ENCODE assay signal across 16 mouse cellular contexts in genomic region chr7:101869163-101869500, GRCm38 (mm10). TPM values are rescaled to one million over a fixed set of nuclear protein-coding genes. Genes with fewer than 3 reads are reported as not detected.
A peak's percentile ranks its signal among the peaks of the same experiment; 100 is the strongest.
DNase-seq lines count a peak whose midpoint lies in the region; ATAC-seq and TF ChIP-seq lines count a peak whose summit lies in the region.
"Had no signal": no experiment of that assay in that cellular context is flagged by ENCODE, and none has a peak within 500 bp of the region (broad histone marks: within the 10 kb centered on the region; RNA-seq: fewer than 3 reads in every experiment).

No protein-coding gene starts in this region.

- WGBS in heart, embryonic 12.5 days = 66% methylated on average over 7 of the region's 7 CpGs
- WGBS in kidney, adult 2 months = 44% methylated on average over 7 of the region's 7 CpGs
- 24% methylated on average over 7 of the region's 7 CpGs for WGBS in midbrain, embryonic 12.5 days

- TF ChIP-seq CTCF in kidney, adult 2 months (conservative IDR thresholded peaks at IDR 0.05; ENCODE audit: insufficient read depth, insufficient read length, low read depth, low read length) = no peak

- no peak for TF ChIP-seq POLR2A in kidney, adult 2 months (IDR thresholded peaks at IDR 0.05; ENCODE audit: low read depth, low read length)

- H3K4me2 ChIP-seq in heart, embryonic 12.5 days = no peak overlapping the region
- no peak overlapping the region for H3K4me2 ChIP-seq in midbrain, embryonic 12.5 days (replicated peaks)
- H3K4me2 ChIP-seq: limb, embryonic 15.5 days; lung, embryonic 14.5 days had no signal

- intact Hi-C loops in heart, postnatal 10 days (cut with DNase I) = no loop called here

- DNase-seq in heart, postnatal 10 days = no peak
- peak; percentile 95 for DNase-seq in R1 (ENCODE audit: low read depth, low spot score)
- DNase-seq in kidney, adult 2 months = peak; percentile 68
- DNase-seq in gastrocnemius, postnatal 25 days = no peak
- DNase-seq in spleen, postnatal 36 days (ENCODE audit: low spot score in 2 of 2) = no peak
- no peak for DNase-seq in lung, postnatal 4 days
- DNase-seq: adrenal gland, postnatal 36 days; cerebellum, adult 2 months; heart, adult 18-20 months; lung, embryonic 14.5 days; right cerebral cortex, postnatal 14 days had no signal

- H3K9me3 ChIP-seq in heart, embryonic 12.5 days (replicated peaks) = no peaks in the 10 kb centered on the region
- H3K9me3 ChIP-seq in midbrain, embryonic 12.5 days = no peaks in the 10 kb centered on the region
- H3K9me3 ChIP-seq: limb, embryonic 15.5 days had no signal

- H3K4me3 ChIP-seq in heart, embryonic 12.5 days = no peak overlapping the region
- H3K4me3 ChIP-seq in kidney, adult 2 months (ENCODE audit: insufficient read depth, low read depth, low read length) = peak overlapping the region; percentile 51
- no peak overlapping the region for H3K4me3 ChIP-seq in midbrain, embryonic 12.5 days
- H3K4me3 ChIP-seq: limb, embryonic 15.5 days had no signal

- H3K27ac ChIP-seq in heart, embryonic 12.5 days (ENCODE audit: poor library complexity, severe bottlenecking) = peak overlapping the region; percentile 14; the same call in 1 of the 2 replicates
- H3K27ac ChIP-seq in kidney, adult 2 months (ENCODE audit: insufficient read depth, low read depth, low read length) = peak overlapping the region; percentile 84
- peak overlapping the region; percentile 20; the same call in 1 of the 2 replicates for H3K27ac ChIP-seq in midbrain, embryonic 12.5 days (replicated peaks)
- H3K27ac ChIP-seq: limb, embryonic 15.5 days had no signal

- no peaks in the 10 kb centered on the region for H3K27me3 ChIP-seq in heart, embryonic 12.5 days (replicated peaks)
- H3K27me3 ChIP-seq in kidney, adult 2 months (replicated peaks; ENCODE audit: control insufficient read depth, insufficient read depth, low read length) = no peaks in the 10 kb centered on the region
- no peaks in the 10 kb centered on the region for H3K27me3 ChIP-seq in midbrain, embryonic 12.5 days
- H3K27me3 ChIP-seq: limb, embryonic 15.5 days had no signal

- no peaks in the 10 kb centered on the region for H3K36me3 ChIP-seq in heart, embryonic 12.5 days
- H3K36me3 ChIP-seq in kidney, adult 2 months (ENCODE audit: control insufficient read depth, insufficient read depth, low read length) = no peaks in the 10 kb centered on the region; the same call in 1 of the 2 replicates
- H3K36me3 ChIP-seq in midbrain, embryonic 12.5 days = no peaks in the 10 kb centered on the region
- H3K36me3 ChIP-seq: limb, embryonic 15.5 days had no signal

- H3K4me1 ChIP-seq in heart, embryonic 12.5 days (replicated peaks) = peaks cover 31% of the 10 kb centered on the region
- H3K4me1 ChIP-seq in kidney, adult 2 months (ENCODE audit: control insufficient read depth, insufficient read depth, low read length) = peaks cover 15% of the 10 kb centered on the region; the same call in 1 of the 2 replicates
- peaks cover 5% of the 10 kb centered on the region; the same call in 1 of the 2 replicates for H3K4me1 ChIP-seq in midbrain, embryonic 12.5 days
- H3K4me1 ChIP-seq: limb, embryonic 15.5 days had no signal

- H3K9ac ChIP-seq in heart, embryonic 12.5 days = no peak overlapping the region
- no peak overlapping the region for H3K9ac ChIP-seq in midbrain, embryonic 12.5 days (replicated peaks)
- H3K9ac ChIP-seq: limb, embryonic 15.5 days; lung, embryonic 14.5 days had no signal

- no peak for ATAC-seq in heart, embryonic 12.5 days (ENCODE audit: insufficient number of reproducible peaks, low FRiP score)
- ATAC-seq in midbrain, embryonic 12.5 days (ENCODE audit: low FRiP score, low read depth) = peak; percentile 60; the same call in 1 of the 2 replicates

RNA-seq across cellular contexts. Expression of gene Folr1, which starts 1.5 kb away (rescaled TPM):
- 4.1 TPM in 2 replicates for polyA plus RNA-seq in heart, embryonic 12.5 days (2016; fragmentation: Nextera tagmentation; extraction: Ambion mirVana)
- 1 to 10 TPM in 1 of 2 experiments, under 1 TPM in 1; 0.72 to 1.2 TPM for total RNA-seq in heart, postnatal 10 days (2021)
- 942 and 1,044 TPM in 2 replicates for polyA plus RNA-seq in kidney, adult 2 months (2012; rRNA removed)
- polyA plus RNA-seq in midbrain, embryonic 12.5 days (2016; fragmentation: Nextera tagmentation; extraction: Ambion mirVana) = 6.8 and 11.9 TPM in 2 replicates
- under 1 TPM; 0.67 to 0.77 TPM for total RNA-seq in gastrocnemius, postnatal 25 days (2021)
- total RNA-seq: heart, adult 18-20 months; left cerebral cortex, adult 18-20 months had no signal

RNA-seq across cellular contexts. Expression of gene Anapc15, which starts 5.6 kb away (rescaled TPM):
- 58.0 and 61.0 TPM in 2 replicates for polyA plus RNA-seq in heart, embryonic 12.5 days (2016; fragmentation: Nextera tagmentation; extraction: Ambion mirVana)
- 10 to 100 TPM; 21.5 to 28.7 TPM for total RNA-seq in heart, postnatal 10 days (2021)
- 40.2 and 42.6 TPM in 2 replicates for polyA plus RNA-seq in kidney, adult 2 months (2012; rRNA removed)
- polyA plus RNA-seq in midbrain, embryonic 12.5 days (2016; fragmentation: Nextera tagmentation; extraction: Ambion mirVana) = 79.8 and 89.7 TPM in 2 replicates
- total RNA-seq in gastrocnemius, postnatal 25 days (2021) = 10 to 100 TPM; 14.2 to 17.6 TPM

RNA-seq across cellular contexts. Expression of gene Folr2, which starts 12.1 kb away (rescaled TPM):
- polyA plus RNA-seq in heart, embryonic 12.5 days (2016; fragmentation: Nextera tagmentation; extraction: Ambion mirVana) = not detected in 2 replicates
- 1 to 10 TPM; 2.3 to 3.8 TPM for total RNA-seq in heart, postnatal 10 days (2021)
- polyA plus RNA-seq in kidney, adult 2 months (2012; rRNA removed) = 11.2 and 11.7 TPM in 2 replicates
- 2.9 and 4.3 TPM in 2 replicates for polyA plus RNA-seq in midbrain, embryonic 12.5 days (2016; fragmentation: Nextera tagmentation; extraction: Ambion mirVana)
- total RNA-seq in gastrocnemius, postnatal 25 days (2021) = 1 to 10 TPM; 2.0 to 5.4 TPM
- polyA plus RNA-seq: embryonic facial prominence, embryonic 11.5 days had no signal

RNA-seq across cellular contexts. Expression of gene Inppl1, which starts 31.1 kb away (rescaled TPM):
- polyA plus RNA-seq in heart, embryonic 12.5 days (2016; fragmentation: Nextera tagmentation; extraction: Ambion mirVana) = 44.8 and 56.8 TPM in 2 replicates
- total RNA-seq in heart, postnatal 10 days (2021) = 100 to 1,000 TPM; 135 to 140 TPM
- 62.1 and 81.3 TPM in 2 replicates for polyA plus RNA-seq in kidney, adult 2 months (2012; rRNA removed)
- 36.4 and 38.3 TPM in 2 replicates for polyA plus RNA-seq in midbrain, embryonic 12.5 days (2016; fragmentation: Nextera tagmentation; extraction: Ambion mirVana)
- 10 to 100 TPM; 79.7 to 88.0 TPM for total RNA-seq in gastrocnemius, postnatal 25 days (2021)

RNA-seq across cellular contexts. Expression of gene Lamtor1, which starts 36.6 kb away (rescaled TPM):
- 128 and 131 TPM in 2 replicates for polyA plus RNA-seq in heart, embryonic 12.5 days (2016; fragmentation: Nextera tagmentation; extraction: Ambion mirVana)
- 100 to 1,000 TPM in 1 of 2 experiments, 10 to 100 TPM in 1; 99.8 to 107 TPM for total RNA-seq in heart, postnatal 10 days (2021)
- 255 and 267 TPM in 2 replicates for polyA plus RNA-seq in kidney, adult 2 months (2012; rRNA removed)
- 125 and 131 TPM in 2 replicates for polyA plus RNA-seq in midbrain, embryonic 12.5 days (2016; fragmentation: Nextera tagmentation; extraction: Ambion mirVana)
- 100 to 1,000 TPM in 1 of 2 experiments, 10 to 100 TPM in 1; 94.3 to 103 TPM for total RNA-seq in gastrocnemius, postnatal 25 days (2021)

Comparison
In these comparisons a context has a peak if more than half of its experiments do, and no peak if none do; other contexts are left out.
1. H3K27ac ChIP-seq: peak in every context shown above with its lines; median percentile 84 in kidney, adult 2 months; 20 in midbrain, embryonic 12.5 days; 14 in heart, embryonic 12.5 days.
2. DNase-seq: peak in R1 (single experiment) and kidney, adult 2 months (single experiment); none in heart, postnatal 10 days (0 of 2), gastrocnemius, postnatal 25 days (single experiment), spleen, postnatal 36 days (0 of 2) and lung, postnatal 4 days (0 of 2).
3. RNA of gene Folr1, which starts 1.5 kb away (polyA plus RNA-seq): 942 to 1,044 TPM in kidney, adult 2 months; 6.8 to 11.9 TPM in midbrain, embryonic 12.5 days and 4.1 TPM in heart, embryonic 12.5 days; every median in the first group is over 10 times any median in the second.